Mouse (Mus musculus) cerebellum, adult 2 months (tissue): Measurements from ENCODE around the gene Msh5. TPM values are rescaled to one million over a fixed set of nuclear protein-coding genes. Genes with fewer than 3 reads are reported as not detected.

ENCODE experiments used
- DNase-seq, 2 experiments: peaks; one replicate each; pipeline ENCODE4 v3.0.0; 2021
- H3K27ac ChIP-seq: fragments of 200-500 bp; 2 replicates; pipeline ENCODE4 v1.5.1; 2012; ENCODE audit warnings: low read length, control low read depth, inconsistent platforms; ENCODE audit not compliant: insufficient read depth
- H3K27me3 ChIP-seq: fragments of 200-500 bp; 2 replicates; pipeline ENCODE4 v1.6.1; 2012; ENCODE audit warnings: inconsistent platforms, mild to moderate bottlenecking, low read length, moderate library complexity; ENCODE audit not compliant: control insufficient read depth, insufficient read depth
- H3K4me1 ChIP-seq: fragments of 200-500 bp; 2 replicates; pipeline ENCODE4 v1.6.1; 2011; ENCODE audit warnings: low read length; ENCODE audit not compliant: control insufficient read depth, insufficient read depth
- H3K4me3 ChIP-seq: fragments of 200-500 bp; replicated peaks from 2 replicates; pipeline ENCODE3; 2011; ENCODE audit warnings: mild to moderate bottlenecking, low read depth, low read length, control low read depth; ENCODE audit not compliant: insufficient read depth
- CTCF ChIP-seq: fragments of 200-500 bp; IDR thresholded peaks from 2 replicates; pipeline ENCODE4 v1.5.1; 2011; ENCODE audit warnings: low read depth, mild to moderate bottlenecking, control low read depth, low read length, moderate library complexity, borderline replicate concordance; ENCODE audit not compliant: insufficient read depth
- POLR2A ChIP-seq: fragments of 200-500 bp; IDR thresholded peaks from 2 replicates; pipeline ENCODE4 v1.6.1; 2011; ENCODE audit warnings: low read length, control low read depth, borderline replicate concordance; ENCODE audit not compliant: insufficient read depth
- WGBS: fragments of 180-500 bp; shearing (Covaris S2); methylation state at CpG from one replicate; pipeline ENCODE4 v1.1.7; 2018; 5-methylcytosine and 5-hydroxymethylcytosine counted together
- polyA plus RNA-seq: library from polyadenylated mRNA; depleted of rRNA; stranded (reverse); fragments of >200 nt; gene quantifications from 2 replicates; pipeline ENCODE4 v1.2.3, GENCODE M21; 2012

The Msh5 gene
- polyA plus RNA-seq, 1 experiment = 5.5 TPM

GRCm38 (mm10) chr17:35027277-35028068 lies 19.1 kb downstream of the Msh5 start, which contains the start of gene Sapcd1:
TSS of gene Sapcd1 (minus strand) at chr17:35028016.
- peak; percentile 40 to 41 for DNase-seq
- WGBS = 39% methylated on average over 13 of the region's 13 CpGs
- TF ChIP-seq POLR2A (no peak), CTCF (no peak)
- no peak within 1 kb of the TSS for H3K4me3 ChIP-seq
- H3K27ac ChIP-seq = no peak within 1 kb of the TSS
- no peaks in the 10 kb centered on the region for H3K27me3 ChIP-seq
- no peaks in the 10 kb centered on the region; the same call in 1 of the 2 replicates for H3K4me1 ChIP-seq

- WGBS = 62% methylated on average over 5 of the region's 5 CpGs
- Histone ChIP-seq H3K4me3 (no peak overlapping the region), H3K4me1 (peaks cover 3% of the 10 kb centered on the region), H3K27ac (no peak overlapping the region), H3K27me3 (no peaks in the 10 kb centered on the region)
- no peak for TF ChIP-seq POLR2A
- no peak for TF ChIP-seq CTCF
- DNase-seq = no peak
Observed at GRCm38 (mm10) chr17:35026206-35026605, 20.3 kb downstream of the Msh5 start.

- H3K27ac ChIP-seq = no peak overlapping the region
- H3K27me3 ChIP-seq = no peaks in the 10 kb centered on the region
- no peak for DNase-seq
- H3K4me1 ChIP-seq = peaks cover 6% of the 10 kb centered on the region
- no peak for TF ChIP-seq POLR2A
- TF ChIP-seq CTCF = no peak
- WGBS = 52% methylated on average over 10 of the region's 10 CpGs
- no peak overlapping the region for H3K4me3 ChIP-seq
Observed at GRCm38 (mm10) chr17:35024691-35025488, 21.7 kb downstream of the Msh5 start.

- TF ChIP-seq POLR2A (no peak), CTCF (no peak)
- Histone ChIP-seq H3K4me3 (no peak overlapping the region), H3K4me1 (peaks cover 10% of the 10 kb centered on the region), H3K27ac (no peak overlapping the region), H3K27me3 (no peaks in the 10 kb centered on the region)
- WGBS = 78% methylated on average over 13 of the region's 13 CpGs
- DNase-seq = no peak
Observed at GRCm38 (mm10) chr17:35024261-35024660, 22.3 kb downstream of the Msh5 start.

GRCm38 (mm10) chr17:35023756-35024155 lies 22.8 kb downstream of the Msh5 start:
- H3K4me1 ChIP-seq = peaks cover 10% of the 10 kb centered on the region; the same call in 1 of the 2 replicates
- DNase-seq = no peak
- no peaks in the 10 kb centered on the region for H3K27me3 ChIP-seq
- WGBS = 90% methylated on average over 4 of the region's 4 CpGs
- H3K27ac ChIP-seq = no peak overlapping the region
- TF ChIP-seq POLR2A = no peak
- no peak for TF ChIP-seq CTCF
- H3K4me3 ChIP-seq = no peak overlapping the region

DNA sequence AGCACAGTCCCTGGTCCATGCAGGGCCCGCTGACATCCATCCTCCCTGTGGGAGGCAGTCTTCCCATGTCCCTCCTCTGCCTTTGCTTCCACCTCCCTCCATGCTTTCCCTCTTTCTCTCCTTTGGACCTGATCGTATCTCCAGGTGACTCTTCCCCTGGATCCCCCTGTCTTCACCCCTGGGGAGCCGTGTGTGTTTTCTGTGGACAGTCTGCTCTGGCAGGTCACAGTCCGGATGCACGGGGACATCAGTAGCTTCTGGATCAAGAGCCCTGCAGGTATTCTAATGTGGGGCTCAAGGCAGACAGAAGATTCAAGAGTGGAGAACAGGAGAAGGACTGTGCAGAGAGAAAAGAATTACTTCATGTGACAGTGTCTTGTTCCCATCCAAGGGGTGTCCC lies 23.3 kb downstream of the Msh5 start:
- H3K27ac ChIP-seq = no peak overlapping the region
- no peak for DNase-seq
- TF ChIP-seq CTCF (no peak), POLR2A (no peak)
- no peaks in the 10 kb centered on the region for H3K27me3 ChIP-seq
- 82% methylated on average over 5 of the region's 5 CpGs for WGBS
- no peak overlapping the region for H3K4me3 ChIP-seq
- H3K4me1 ChIP-seq = peaks cover 14% of the 10 kb centered on the region; the same call in 1 of the 2 replicates

- Histone ChIP-seq H3K27ac (no peak overlapping the region), H3K27me3 (no peaks in the 10 kb centered on the region), H3K4me1 (peaks cover 17% of the 10 kb centered on the region), H3K4me3 (no peak overlapping the region)
- TF ChIP-seq POLR2A = no peak
- no peak for TF ChIP-seq CTCF
- WGBS = 96% methylated on average over 8 of the region's 8 CpGs
- DNase-seq = no peak
Observed at GRCm38 (mm10) chr17:35022541-35023060, 23.9 kb downstream of the Msh5 start.
